Mouse (Mus musculus) CD4-positive helper T cell, adult 2 months (primary cell): Measurements from ENCODE around the gene Crocc2.

Experiments
- DNase-seq: peaks from one replicate; pipeline ENCODE4 v3.0.0-alpha.2; 2012; ENCODE audit warnings: low read depth, missing footprints, low spot score

Crocc2 gene

GRCm38 (mm10) chr1:93271751-93272150, 103.2 kb downstream of the Crocc2 start:
- DNase-seq, result no peak

GRCm38 (mm10) chr1:93272409-93272821, 103.9 kb downstream of the Crocc2 start:
- DNase-seq, result peak; percentile 35

- no peak for DNase-seq
Observed at GRCm38 (mm10) chr1:93275561-93275960, 107.0 kb downstream of the Crocc2 start.

- no peak for DNase-seq
Observed at GRCm38 (mm10) chr1:93277041-93277440, 108.5 kb downstream of the Crocc2 start.
